ENCODE assay signal across 19 mouse cellular contexts in the genomic region with DNA sequence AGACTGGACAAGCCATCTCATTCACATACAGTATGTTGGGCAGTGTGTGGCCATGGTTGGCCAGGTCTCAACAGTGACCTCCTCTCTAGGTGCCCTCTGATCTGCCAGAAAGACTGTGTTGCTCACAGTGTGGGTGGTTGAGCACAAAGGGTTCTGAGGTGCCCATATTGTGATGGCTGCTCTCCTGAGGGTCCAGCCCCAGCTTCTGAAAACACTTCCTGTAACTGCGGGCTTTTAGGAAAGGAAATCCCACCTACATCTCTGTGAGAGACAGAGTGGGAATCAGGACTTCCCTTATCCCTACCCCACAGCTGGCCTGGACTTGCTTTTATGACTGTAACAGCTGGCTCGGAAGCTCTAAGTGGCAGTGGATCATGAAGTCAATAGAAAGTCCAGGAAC.
DNase-seq lines count a peak whose midpoint lies in the region; ATAC-seq and TF ChIP-seq lines count a peak whose summit lies in the region.
"Had no signal": no experiment of that assay in that cellular context is flagged by ENCODE, and none has a peak within 500 bp of the region (broad histone marks: within the 10 kb centered on the region; RNA-seq: fewer than 3 reads in every experiment).

No protein-coding gene starts in this region.

- no peaks in the 10 kb centered on the region for H3K36me3 ChIP-seq in midbrain, embryonic 11.5 days (ENCODE audit: control insufficient read depth, insufficient read depth, low read length)
- H3K36me3 ChIP-seq in midbrain, embryonic 10.5 days, result no peaks in the 10 kb centered on the region
- no peaks in the 10 kb centered on the region for H3K36me3 ChIP-seq in limb, embryonic 10.5 days
- H3K36me3 ChIP-seq: embryonic facial prominence, embryonic 10.5 days; embryonic facial prominence, embryonic 12.5 days; forebrain, embryonic 15.5 days had no signal

- H3K9ac ChIP-seq in midbrain, embryonic 11.5 days (ENCODE audit: low read length), result no peak overlapping the region
- H3K9ac ChIP-seq: embryonic facial prominence, embryonic 12.5 days; forebrain, embryonic 13.5 days; forebrain, embryonic 15.5 days; forebrain, postnatal 0 days had no signal

- no peak for TF ChIP-seq CTCF in gastrocnemius, adult 2 months (IDR thresholded peaks at IDR 0.05)

- 89% methylated on average over 2 of the region's 2 CpGs for WGBS in midbrain, embryonic 11.5 days
- 86% methylated on average over 2 of the region's 2 CpGs for WGBS in midbrain, embryonic 10.5 days
- 82% methylated on average over 2 of the region's 2 CpGs for WGBS in limb, embryonic 10.5 days

- no peak for ATAC-seq in midbrain, embryonic 11.5 days (ENCODE audit: low FRiP score)
- ATAC-seq: forebrain, embryonic 13.5 days; forebrain, embryonic 15.5 days; forebrain, postnatal 0 days had no signal

- no peaks in the 10 kb centered on the region for H3K27me3 ChIP-seq in midbrain, embryonic 11.5 days (ENCODE audit: control insufficient read depth, insufficient read depth, low read length)
- no peaks in the 10 kb centered on the region for H3K27me3 ChIP-seq in midbrain, embryonic 10.5 days (ENCODE audit: low read depth, poor library complexity, severe bottlenecking)
- no peaks in the 10 kb centered on the region for H3K27me3 ChIP-seq in limb, embryonic 10.5 days (ENCODE audit: low read depth, poor library complexity, severe bottlenecking)
- H3K27me3 ChIP-seq: embryonic facial prominence, embryonic 12.5 days; forebrain, embryonic 13.5 days; forebrain, embryonic 15.5 days had no signal

- H3K9me3 ChIP-seq in midbrain, embryonic 11.5 days (ENCODE audit: control insufficient read depth, low read length), result no peaks in the 10 kb centered on the region
- no peaks in the 10 kb centered on the region for H3K9me3 ChIP-seq in midbrain, embryonic 10.5 days (replicated peaks)
- H3K9me3 ChIP-seq in limb, embryonic 10.5 days (replicated peaks), result no peaks in the 10 kb centered on the region
- H3K9me3 ChIP-seq: embryonic facial prominence, embryonic 10.5 days; embryonic facial prominence, embryonic 12.5 days; forebrain, embryonic 13.5 days; forebrain, embryonic 15.5 days had no signal

- intact Hi-C loops in gastrocnemius, adult 2 months (cut with DNase I), result loop anchor here (5.0 kb wide), 1 partner anchor 120 kb away; a partner anchor contains a TSS

- no peak overlapping the region for H3K4me3 ChIP-seq in gastrocnemius, adult 2 months
- H3K4me3 ChIP-seq in midbrain, embryonic 11.5 days (ENCODE audit: low read depth, low read length), result no peak overlapping the region
- no peak overlapping the region for H3K4me3 ChIP-seq in midbrain, embryonic 10.5 days
- H3K4me3 ChIP-seq in limb, embryonic 10.5 days, result no peak overlapping the region
- H3K4me3 ChIP-seq: embryonic facial prominence, embryonic 10.5 days; embryonic facial prominence, embryonic 12.5 days; forebrain, embryonic 13.5 days; forebrain, embryonic 15.5 days had no signal

- no peak overlapping the region for H3K4me2 ChIP-seq in midbrain, embryonic 11.5 days
- H3K4me2 ChIP-seq: embryonic facial prominence, embryonic 12.5 days; forebrain, embryonic 13.5 days; forebrain, embryonic 15.5 days had no signal

- H3K27ac ChIP-seq in gastrocnemius, adult 2 months, result peak overlapping the region; percentile 48
- H3K27ac ChIP-seq in midbrain, embryonic 11.5 days (ENCODE audit: low read depth, low read length), result no peak overlapping the region
- H3K27ac ChIP-seq in midbrain, embryonic 10.5 days (replicated peaks), result no peak overlapping the region
- peak overlapping the region; percentile 42 for H3K27ac ChIP-seq in limb, embryonic 10.5 days
- H3K27ac ChIP-seq: embryonic facial prominence, embryonic 10.5 days; embryonic facial prominence, embryonic 12.5 days; forebrain, embryonic 13.5 days; forebrain, embryonic 15.5 days had no signal

- no peaks in the 10 kb centered on the region for H3K4me1 ChIP-seq in midbrain, embryonic 11.5 days (ENCODE audit: control insufficient read depth, insufficient read depth, low read length)
- peaks cover 14% of the 10 kb centered on the region for H3K4me1 ChIP-seq in midbrain, embryonic 10.5 days
- peaks cover 29% of the 10 kb centered on the region for H3K4me1 ChIP-seq in limb, embryonic 10.5 days
- H3K4me1 ChIP-seq: forebrain, embryonic 15.5 days had no signal

- no peak for DNase-seq in gastrocnemius, adult 2 months
- no peak for DNase-seq in gastrocnemius, postnatal 25 days
- peak; percentile 41 for DNase-seq in midbrain, embryonic 11.5 days (ENCODE audit: low spot score, missing footprints)
- no peak for DNase-seq in midbrain, embryonic 10.5 days (ENCODE audit: low spot score)
- no peak for DNase-seq in limb, embryonic 10.5 days (ENCODE audit: low spot score)
- no peak for DNase-seq in ovary, adult 18-20 months (ENCODE audit: low spot score)
- DNase-seq: adrenal gland, adult 2 months; adrenal gland, postnatal 10 days; adrenal gland, postnatal 25 days; cerebellum, adult 11-12 months; cerebellum, adult 2 months; cerebellum, adult 9-10 months; cerebellum, postnatal 10 days; cerebellum, postnatal 25 days; forebrain, postnatal 0 days had no signal

Comparison
In these comparisons a context has a peak if more than half of its experiments do, and no peak if none do; other contexts are left out.
1. H3K27ac ChIP-seq: peak in gastrocnemius, adult 2 months (single experiment) and limb, embryonic 10.5 days (single experiment); none in midbrain, embryonic 11.5 days (single experiment) and midbrain, embryonic 10.5 days (single experiment).